Mouse (Mus musculus) hindbrain, postnatal 0 days (tissue): ENCODE data around the gene Prss21. TPM values are rescaled to one million over a fixed set of nuclear protein-coding genes. Genes with fewer than 3 reads are reported as not detected.
"Not testable (repeated sequence)": the region's sequence is repeated elsewhere in the genome, so short reads cannot be mapped to it uniquely, and the experiment has no call there.

Experiments used
- ATAC-seq: fragments of 200-750 bp; cut with Nextera tagmentation; 2 replicates; pipeline ENCODE4 v1.8.0; 2017; ENCODE audit warnings: mild to moderate bottlenecking, moderate TSS enrichment, moderate library complexity
- DNase-seq: peaks from one replicate; pipeline ENCODE4 v3.0.0-alpha.2; 2015; ENCODE audit warnings: low spot score
- H3K27ac ChIP-seq: fragments of 300-500 bp; sonication (generic); 2 replicates; pipeline ENCODE4 v1.5.1; 2014; ENCODE audit warnings: mild to moderate bottlenecking
- H3K27me3 ChIP-seq: fragments of 300-500 bp; sonication (generic); 2 replicates; pipeline ENCODE4 v1.6.1; 2014; ENCODE audit warnings: low read length, mixed read lengths; ENCODE audit not compliant: insufficient read depth
- H3K36me3 ChIP-seq: fragments of 300-500 bp; sonication (generic); 2 replicates; pipeline ENCODE4 v1.6.1; 2014; ENCODE audit warnings: low read length, mixed read lengths; ENCODE audit not compliant: insufficient read depth
- H3K4me1 ChIP-seq: fragments of 300-500 bp; sonication (generic); 2 replicates; pipeline ENCODE4 v1.6.1; 2014; ENCODE audit warnings: antibody characterized with exemption, low read length, mixed read lengths; ENCODE audit not compliant: insufficient read depth
- H3K4me2 ChIP-seq: fragments of 300-500 bp; sonication (generic); 2 replicates; pipeline ENCODE4 v1.6.1; 2014; ENCODE audit warnings: low read depth, mild to moderate bottlenecking, low read length, moderate library complexity, mixed read lengths
- H3K4me3 ChIP-seq: fragments of 300-500 bp; sonication (generic); 2 replicates; pipeline ENCODE4 v1.5.1; 2014; ENCODE audit warnings: low read length
- H3K9ac ChIP-seq: fragments of 300-500 bp; sonication (generic); replicated peaks from 2 replicates; pipeline ENCODE4 v1.6.1; 2014; ENCODE audit warnings: mild to moderate bottlenecking, low read length, moderate library complexity, mixed read lengths
- H3K9me3 ChIP-seq: fragments of 300-500 bp; sonication (generic); 2 replicates; pipeline ENCODE4 v1.6.1; 2016; ENCODE audit warnings: low read length, mixed read lengths
- CTCF ChIP-seq: IDR thresholded peaks from 2 replicates; pipeline ENCODE4 v1.5.1; 2016; ENCODE audit warnings: antibody characterized with exemption, control low read depth, low read depth
- WGBS: fragments of 180-500 bp; shearing (Covaris S2); extraction: QIAGEN DNeasy Blood & Tissue Kit; methylation state at CpG from one replicate; pipeline ENCODE4 v1.1.7; 2014; 5-methylcytosine and 5-hydroxymethylcytosine counted together
- polyA plus RNA-seq: library from polyadenylated mRNA; unstranded; fragments of >200 nt; fragmentation: Nextera tagmentation; extraction: Ambion mirVana; gene quantifications from 2 replicates; pipeline ENCODE4 v1.2.1, GENCODE M21; 2015
- total RNA-seq: library from RNA; depleted of rRNA; stranded (reverse); fragments of >200 nt; gene quantifications from 2 replicates; pipeline ENCODE4 v1.2.3, GENCODE M21; 2014

Prss21 gene
- total and polyA plus RNA-seq, 2 experiments from 2014 or later = not detected

- 84% methylated on average over 6 of the region's 6 CpGs for WGBS
- ATAC-seq (no peak), DNase-seq (no peak)
- H3K4me3 ChIP-seq = no peak overlapping the region
- no peak for TF ChIP-seq CTCF
- no peaks in the 10 kb centered on the region for H3K9me3 ChIP-seq
- H3K27ac ChIP-seq = no peak overlapping the region
- no peaks in the 10 kb centered on the region for H3K36me3 ChIP-seq
- no peaks in the 10 kb centered on the region for H3K4me1 ChIP-seq
- no peak overlapping the region for H3K4me2 ChIP-seq
- no peak overlapping the region for H3K9ac ChIP-seq
- no peaks in the 10 kb centered on the region for H3K27me3 ChIP-seq
Measured at GRCm38 (mm10) chr17:23857193-23857592, 10.7 kb upstream of the Prss21 start.

- Histone ChIP-seq H3K36me3 (no peaks in the 10 kb centered on the region), H3K9ac (no peak overlapping the region), H3K4me3 (no peak overlapping the region), H3K9me3 (no peaks in the 10 kb centered on the region), H3K27ac (no peak overlapping the region), H3K4me2 (no peak overlapping the region), H3K4me1 (no peaks in the 10 kb centered on the region), H3K27me3 (no peaks in the 10 kb centered on the region)
- ATAC-seq (no peak), DNase-seq (no peak)
- no peak for TF ChIP-seq CTCF
- 84% methylated on average over 2 of the region's 2 CpGs for WGBS
Measured at GRCm38 (mm10) chr17:23857913-23858312, 9.9 kb upstream of the Prss21 start.

- Histone ChIP-seq H3K27ac (no peak overlapping the region), H3K9ac (no peak overlapping the region), H3K9me3 (no peaks in the 10 kb centered on the region), H3K36me3 (no peaks in the 10 kb centered on the region), H3K4me3 (no peak overlapping the region), H3K4me2 (no peak overlapping the region), H3K27me3 (no peaks in the 10 kb centered on the region), H3K4me1 (no peaks in the 10 kb centered on the region)
- ATAC-seq (no peak), DNase-seq (no peak)
- TF ChIP-seq CTCF = no peak
- 76% methylated on average over 4 of the region's 4 CpGs for WGBS
Measured at GRCm38 (mm10) chr17:23862926-23863325, 4.9 kb upstream of the Prss21 start.

GRCm38 (mm10) chr17:23868513-23868912 is 657 bp downstream of the Prss21 start:
- Histone ChIP-seq H3K36me3 (no peaks in the 10 kb centered on the region), H3K4me1 (no peaks in the 10 kb centered on the region), H3K9me3 (no peaks in the 10 kb centered on the region), H3K9ac (no peak overlapping the region), H3K4me2 (no peak overlapping the region), H3K4me3 (no peak overlapping the region), H3K27ac (no peak overlapping the region), H3K27me3 (no peaks in the 10 kb centered on the region)
- DNase-seq (no peak), ATAC-seq (no peak)
- TF ChIP-seq CTCF = no peak
- 92% methylated on average over 11 of the region's 11 CpGs for WGBS

GRCm38 (mm10) chr17:23873884-23874856 is 6.3 kb downstream of the Prss21 start:
- Histone ChIP-seq H3K4me3 (no peak overlapping the region), H3K27me3 (no peaks in the 10 kb centered on the region), H3K27ac (no peak overlapping the region), H3K4me2 (no peak overlapping the region), H3K9me3 (no peaks in the 10 kb centered on the region), H3K4me1 (no peaks in the 10 kb centered on the region), H3K36me3 (no peaks in the 10 kb centered on the region), H3K9ac (no peak overlapping the region)
- 40% methylated on average over 8 of the region's 8 CpGs for WGBS
- ATAC-seq (no peak), DNase-seq (peak; percentile 63)
- peak; percentile 88 for TF ChIP-seq CTCF

- no peak for TF ChIP-seq CTCF
Measured at GRCm38 (mm10) chr17:23876741-23877140, 8.9 kb downstream of the Prss21 start.

GRCm38 (mm10) chr17:23877166-23877565 is 9.3 kb downstream of the Prss21 start:
- Histone ChIP-seq H3K4me3 (no peak overlapping the region), H3K4me2 (no peak overlapping the region), H3K36me3 (no peaks in the 10 kb centered on the region), H3K9ac (no peak overlapping the region), H3K4me1 (no peaks in the 10 kb centered on the region), H3K27me3 (no peaks in the 10 kb centered on the region), H3K27ac (peak overlapping the region; percentile 46; the same call in 1 of the 2 replicates), H3K9me3 (no peaks in the 10 kb centered on the region)
- ATAC-seq (peak; percentile 75; the same call in 1 of the 2 replicates), DNase-seq (peak; percentile 40)
- 90% methylated on average over 2 of the region's 2 CpGs for WGBS
- TF ChIP-seq CTCF = no peak

More at GRCm38 (mm10) chr17:23876741-23877140, 8.9 kb downstream of the Prss21 start:
- Histone ChIP-seq H3K27ac (peak overlapping the region; percentile 46; the same call in 1 of the 2 replicates), H3K9ac (no peak overlapping the region), H3K9me3 (no peaks in the 10 kb centered on the region), H3K4me3 (no peak overlapping the region), H3K36me3 (no peaks in the 10 kb centered on the region), H3K4me2 (no peak overlapping the region), H3K4me1 (no peaks in the 10 kb centered on the region), H3K27me3 (no peaks in the 10 kb centered on the region)
- ATAC-seq = peak; percentile 87; the same call in 1 of the 2 replicates
- 40% methylated on average over 3 of the region's 3 CpGs for WGBS
- peak; percentile 64 for DNase-seq

- not testable (repeated sequence) for H3K4me3 ChIP-seq, H3K27me3 ChIP-seq, H3K4me1 ChIP-seq, DNase-seq, ATAC-seq, H3K9me3 ChIP-seq, H3K27ac ChIP-seq, H3K36me3 ChIP-seq, H3K9ac ChIP-seq, H3K4me2 ChIP-seq
- 71% methylated on average over 4 of the region's 4 CpGs for WGBS
Measured at GRCm38 (mm10) chr17:23880576-23880975, 12.7 kb downstream of the Prss21 start, which contains the start of the genes Dcpp1 and Dcpp2. TSS of gene Dcpp1 (plus strand) at chr17:23880876. TSS of gene Dcpp2 (plus strand) at chr17:23880880.

GRCm38 (mm10) chr17:23917158-23917557 is 49.3 kb downstream of the Prss21 start, which contains the start of gene Dcpp3:
TSS of gene Dcpp3 (plus strand) at chr17:23917458.
- not testable (repeated sequence) for H3K27me3 ChIP-seq, H3K9me3 ChIP-seq, H3K36me3 ChIP-seq, H3K4me3 ChIP-seq, DNase-seq, H3K27ac ChIP-seq, ATAC-seq, H3K4me1 ChIP-seq, H3K9ac ChIP-seq, H3K4me2 ChIP-seq
- WGBS = 77% methylated on average over 4 of the region's 4 CpGs
